Mouse (Mus musculus) C2C12 (cell line): Measurements from ENCODE around the gene Det1.

Experiments
- CEBPB ChIP-seq: IDR thresholded peaks from one replicate; pipeline ENCODE4 v1.6.1; 2011; ENCODE audit warnings: low read depth, mild to moderate bottlenecking, control low read depth, moderate library complexity
- CTCF ChIP-seq: IDR thresholded peaks from one replicate; pipeline ENCODE4 v1.5.1; 2011; ENCODE audit not compliant: control insufficient read depth, insufficient read depth, insufficient read length
- FOSL1 ChIP-seq: IDR thresholded peaks from one replicate; pipeline ENCODE4 v1.8.0; 2011; ENCODE audit warnings: mild to moderate bottlenecking, low read length; ENCODE audit not compliant: poor library complexity, insufficient read depth, severe bottlenecking
- MAX ChIP-seq: IDR thresholded peaks from one replicate; pipeline ENCODE4 v1.6.1; 2011; ENCODE audit warnings: mild to moderate bottlenecking, control low read depth
- MYOD1 ChIP-seq: IDR thresholded peaks from one replicate; pipeline ENCODE4 v1.6.1; 2011; ENCODE audit warnings: low read depth; ENCODE audit not compliant: control insufficient read depth, insufficient read length
- MYOG ChIP-seq: IDR thresholded peaks from one replicate; pipeline ENCODE4 v1.6.1; 2011; ENCODE audit not compliant: control insufficient read depth, insufficient read length; ENCODE audit errors: extremely low read depth
- USF1 ChIP-seq: IDR thresholded peaks from one replicate; pipeline ENCODE4 v1.6.1; 2011; ENCODE audit warnings: low read depth, mild to moderate bottlenecking, control low read depth, moderate library complexity

DNA sequence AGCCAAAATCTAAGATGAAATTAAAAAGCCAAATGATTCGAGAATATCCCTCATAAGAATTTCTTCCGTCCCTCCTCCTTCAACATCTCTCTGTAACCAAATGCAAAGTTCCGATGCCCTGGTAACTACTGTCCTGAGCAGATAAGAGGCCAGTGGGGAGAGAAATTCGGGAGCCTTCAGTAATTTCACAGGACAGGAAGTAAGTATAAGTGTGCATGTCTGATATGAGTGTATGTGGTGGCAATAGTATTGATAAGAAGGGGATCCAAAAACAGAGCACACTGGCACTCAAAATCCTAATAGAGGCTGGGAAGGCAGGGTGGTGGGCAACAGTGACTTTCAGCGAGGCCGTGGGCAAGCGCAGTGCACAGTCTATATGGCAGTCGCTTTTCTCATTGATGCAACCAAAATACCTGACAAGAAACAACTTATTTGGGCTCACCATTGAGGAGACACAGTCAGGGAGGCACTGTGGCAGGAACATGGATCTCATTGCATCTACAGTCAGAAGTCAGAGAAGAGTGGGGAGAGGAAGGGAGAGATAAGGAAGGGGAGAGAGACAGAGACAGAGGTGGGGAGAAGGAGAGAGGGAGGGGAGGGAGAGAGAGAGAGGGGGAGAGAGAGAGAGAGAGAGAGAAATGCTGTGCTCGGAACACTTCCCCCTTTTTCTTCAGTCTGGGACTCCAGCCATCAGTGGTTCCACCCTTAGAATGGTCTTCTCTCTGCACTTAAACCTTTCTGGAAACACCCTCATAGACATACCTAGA lies 47.1 kb downstream of the Det1 start:
- no peak for TF ChIP-seq CTCF
- TF ChIP-seq CEBPB = no peak
- no peak for TF ChIP-seq USF1
- no peak for TF ChIP-seq MYOG
- TF ChIP-seq FOSL1 = no peak
- TF ChIP-seq MAX = no peak
- no peak for TF ChIP-seq MYOD1
